Mouse (Mus musculus) forebrain, embryonic 14.5 days (tissue): ENCODE measurements at regions not wholly inside any gene's neighbourhood (a gene's known extent, or its start where the extent isn't known, plus 50 kb on each side); places are given as distances from the start of the nearest gene placed in this dataset.
A peak's percentile ranks its signal among the peaks of the same experiment; 100 is the strongest.
"Not testable (repeated sequence)": the region's sequence is repeated elsewhere in the genome, so short reads cannot be mapped to it uniquely, and the experiment has no call there.

Source experiments
- ATAC-seq: fragments of 200-750 bp; cut with Nextera tagmentation; 2 replicates; pipeline ENCODE4 v1.8.0; 2017; ENCODE audit warnings: mild to moderate bottlenecking, moderate library complexity
- DNase-seq: peaks from one replicate; pipeline ENCODE4 v3.0.0-alpha.2; 2015; ENCODE audit warnings: low spot score
- H3K27ac ChIP-seq: fragments of 300-500 bp; sonication (generic); 2 replicates; pipeline ENCODE4 v1.5.1; 2014; ENCODE audit warnings: low read depth, mild to moderate bottlenecking, control low read depth, low read length, moderate library complexity
- H3K27me3 ChIP-seq: fragments of 300-500 bp; sonication (generic); replicated peaks from 2 replicates; pipeline ENCODE4 v1.6.1; 2014; ENCODE audit warnings: low read length, control low read depth, mixed read lengths; ENCODE audit not compliant: control insufficient read depth, insufficient read depth
- H3K36me3 ChIP-seq: fragments of 300-500 bp; sonication (generic); 2 replicates; pipeline ENCODE4 v1.6.1; 2014; ENCODE audit warnings: low read length, control low read depth; ENCODE audit not compliant: control insufficient read depth, insufficient read depth
- H3K4me1 ChIP-seq: fragments of 300-500 bp; sonication (generic); 2 replicates; pipeline ENCODE4 v1.6.1; 2014; ENCODE audit warnings: antibody characterized with exemption, low read length, control low read depth; ENCODE audit not compliant: control insufficient read depth, insufficient read depth
- H3K4me2 ChIP-seq: fragments of 300-500 bp; sonication (generic); 2 replicates; pipeline ENCODE4 v1.6.1; 2014; ENCODE audit warnings: mild to moderate bottlenecking, control low read depth, low read length
- H3K4me3 ChIP-seq: fragments of 300-500 bp; sonication (generic); 2 replicates; pipeline ENCODE4 v1.5.1; 2014; ENCODE audit warnings: low read depth, low read length, control low read depth
- H3K9ac ChIP-seq: fragments of 300-500 bp; sonication (generic); 2 replicates; pipeline ENCODE4 v1.6.1; 2014; ENCODE audit warnings: mild to moderate bottlenecking, low read length, control low read depth, moderate library complexity
- H3K9me3 ChIP-seq: fragments of 300-500 bp; sonication (generic); replicated peaks from 2 replicates; pipeline ENCODE4 v1.6.1; 2016; ENCODE audit warnings: low read length, control low read depth, mixed read lengths; ENCODE audit not compliant: control insufficient read depth
- WGBS: fragments of 180-500 bp; shearing (Covaris S2); extraction: QIAGEN DNeasy Blood & Tissue Kit; methylation state at CpG from one replicate; pipeline ENCODE4 v1.1.7; 2014; 5-methylcytosine and 5-hydroxymethylcytosine counted together

DNA sequence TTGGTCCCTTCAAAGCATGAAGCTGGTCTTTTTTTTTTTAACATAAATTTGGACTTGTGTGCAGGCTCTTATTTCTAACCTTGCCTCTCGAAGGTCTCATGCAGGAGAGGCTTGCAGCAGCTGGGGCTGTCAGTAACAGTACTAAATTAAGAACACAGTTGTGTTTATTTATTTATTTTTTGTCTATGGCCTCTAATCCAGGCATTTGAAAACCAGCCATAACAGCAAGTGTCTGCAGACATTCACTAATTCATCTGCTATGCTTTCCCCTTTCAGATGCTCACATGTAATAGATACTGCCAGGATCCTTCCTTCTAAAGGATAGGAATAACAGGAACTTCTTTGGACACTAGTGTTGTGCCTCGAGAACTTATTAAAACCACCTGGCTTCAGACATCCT lies 172.5 kb downstream of the Rchy1 start:
- 46% methylated on average over 2 of the region's 2 CpGs for WGBS
- Histone ChIP-seq H3K9ac (no peak overlapping the region), H3K4me2 (no peak overlapping the region), H3K27ac (no peak overlapping the region), H3K36me3 (no peaks in the 10 kb centered on the region), H3K4me1 (no peaks in the 10 kb centered on the region), H3K4me3 (no peak overlapping the region), H3K9me3 (no peaks in the 10 kb centered on the region), H3K27me3 (no peaks in the 10 kb centered on the region)
- DNase-seq (no peak), ATAC-seq (no peak)

DNA sequence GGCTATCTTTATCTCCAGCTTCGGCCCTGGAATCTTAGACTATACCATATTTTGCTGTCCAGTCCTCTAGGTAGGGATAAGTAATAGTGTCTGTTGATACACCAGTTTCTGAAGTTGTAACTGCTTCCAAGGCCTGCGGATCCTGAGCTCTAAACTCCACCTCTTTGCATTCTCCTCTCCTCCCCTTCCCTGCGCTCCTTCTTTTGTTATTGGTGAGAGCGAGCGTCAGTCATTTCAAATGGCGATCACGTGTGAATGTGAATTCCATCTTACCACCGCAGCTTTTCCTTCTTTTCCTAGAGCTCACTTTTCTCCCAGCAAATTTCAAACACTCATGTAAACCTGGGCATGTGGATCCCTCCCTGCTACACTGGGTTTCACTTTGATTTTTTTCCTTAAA lies 178.9 kb downstream of the Rchy1 start:
- H3K4me2 ChIP-seq: no peak overlapping the region
- no peaks in the 10 kb centered on the region for H3K9me3 ChIP-seq
- ATAC-seq: no peak
- no peak for DNase-seq
- H3K36me3 ChIP-seq: no peaks in the 10 kb centered on the region
- WGBS: 85% methylated on average over 8 of the region's 8 CpGs
- no peak overlapping the region for H3K27ac ChIP-seq
- no peak overlapping the region for H3K9ac ChIP-seq
- H3K27me3 ChIP-seq: no peaks in the 10 kb centered on the region
- no peak overlapping the region for H3K4me3 ChIP-seq
- no peaks in the 10 kb centered on the region for H3K4me1 ChIP-seq

DNA sequence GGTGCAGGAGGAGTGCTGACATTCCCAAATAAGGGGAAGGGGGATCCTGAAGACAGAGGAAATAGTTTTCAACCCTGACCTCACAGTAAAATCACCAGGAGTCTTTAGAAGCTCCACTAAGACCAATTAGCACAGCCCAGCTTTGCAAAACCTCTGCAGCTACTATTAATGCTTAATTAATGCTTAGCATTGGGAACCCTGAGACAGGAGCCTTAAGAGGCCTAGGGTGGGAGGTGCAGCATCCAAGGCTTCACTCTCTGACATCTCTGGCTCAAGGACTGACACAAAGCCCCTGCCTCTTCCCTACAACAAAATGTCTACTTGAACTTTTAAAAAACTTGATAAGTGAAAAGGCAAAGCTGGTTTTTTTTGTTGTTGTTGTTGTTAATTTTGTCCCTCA lies 185.9 kb downstream of the Rchy1 start:
- Histone ChIP-seq H3K36me3 (no peaks in the 10 kb centered on the region), H3K9ac (no peak overlapping the region), H3K4me3 (no peak overlapping the region), H3K27me3 (no peaks in the 10 kb centered on the region), H3K4me2 (no peak overlapping the region), H3K27ac (no peak overlapping the region), H3K4me1 (no peaks in the 10 kb centered on the region), H3K9me3 (no peaks in the 10 kb centered on the region)
- DNase-seq (no peak), ATAC-seq (no peak)

DNA sequence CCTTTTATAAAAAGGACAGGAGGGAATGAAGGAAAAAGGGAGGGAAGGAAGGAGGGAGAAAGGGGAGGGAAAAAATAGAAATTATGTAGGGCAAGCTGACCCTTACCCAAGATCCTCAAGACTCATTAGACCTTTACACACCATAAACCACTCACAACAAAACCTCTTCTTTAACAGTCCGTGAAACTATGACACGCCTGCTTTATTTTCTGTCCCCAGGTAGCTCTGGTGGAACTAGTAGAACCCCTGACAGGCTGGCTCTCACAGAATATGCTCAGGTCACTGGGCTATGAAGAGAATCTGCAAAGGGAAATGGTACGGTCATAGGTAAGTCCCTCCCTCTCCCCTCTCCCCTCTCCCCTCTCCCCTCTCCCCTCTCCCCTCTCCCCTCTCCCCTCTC lies 188.8 kb downstream of the Rchy1 start:
- no peaks in the 10 kb centered on the region for H3K27me3 ChIP-seq
- H3K36me3 ChIP-seq: no peaks in the 10 kb centered on the region
- H3K27ac ChIP-seq: no peak overlapping the region
- no peak overlapping the region for H3K9ac ChIP-seq
- 90% methylated on average over 3 of the region's 3 CpGs for WGBS
- no peak overlapping the region for H3K4me3 ChIP-seq
- H3K9me3 ChIP-seq: no peaks in the 10 kb centered on the region
- DNase-seq: no peak
- H3K4me2 ChIP-seq: no peak overlapping the region
- no peak for ATAC-seq
- H3K4me1 ChIP-seq: no peaks in the 10 kb centered on the region

DNA sequence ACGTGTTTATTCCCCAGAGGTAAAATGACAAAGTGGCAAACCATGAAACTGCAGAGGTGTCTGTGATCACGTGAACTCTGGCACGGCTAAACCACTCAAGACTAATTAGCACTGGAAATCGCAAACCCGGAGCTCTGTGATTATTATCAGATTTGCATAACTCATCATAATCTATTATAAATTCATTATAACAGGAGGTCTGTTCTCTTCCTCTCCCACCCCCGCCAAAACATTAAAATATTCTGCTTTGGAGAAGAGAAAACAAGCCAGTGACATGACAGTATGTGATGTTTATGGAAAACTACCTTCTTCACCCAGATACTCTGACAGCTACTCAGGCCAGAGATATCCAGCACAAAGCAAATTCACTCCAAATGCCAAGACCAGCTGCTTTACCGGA lies 195.0 kb downstream of the Rchy1 start:
- no peak overlapping the region for H3K27ac ChIP-seq
- no peaks in the 10 kb centered on the region for H3K27me3 ChIP-seq
- ATAC-seq (no peak), DNase-seq (no peak)
- H3K9ac ChIP-seq: no peak overlapping the region
- no peaks in the 10 kb centered on the region for H3K9me3 ChIP-seq
- 68% methylated on average over 7 of the region's 7 CpGs for WGBS
- no peaks in the 10 kb centered on the region for H3K36me3 ChIP-seq
- H3K4me1 ChIP-seq: peaks cover 16% of the 10 kb centered on the region; the same call in 1 of the 2 replicates
- H3K4me2 ChIP-seq: no peak overlapping the region
- no peak overlapping the region for H3K4me3 ChIP-seq

DNA sequence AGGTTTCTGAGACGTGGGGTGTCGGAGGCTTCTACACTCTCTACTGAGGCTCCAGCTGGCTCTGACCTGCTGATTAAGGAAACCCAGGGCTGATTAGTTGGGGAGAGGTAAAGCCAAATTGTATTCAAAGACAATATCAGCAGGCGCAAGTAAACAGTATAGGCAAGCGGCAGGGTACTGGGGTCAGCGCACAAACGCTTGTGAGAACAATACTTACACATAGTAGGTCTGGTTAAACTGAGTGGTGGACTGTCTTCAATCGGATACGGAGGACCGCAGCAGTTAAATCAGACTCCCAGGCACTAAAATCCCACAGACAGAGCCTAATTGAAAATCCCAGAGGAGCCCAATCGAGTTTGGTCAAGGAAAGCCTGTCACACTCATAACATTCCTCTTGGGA lies 195.8 kb downstream of the Rchy1 start:
- Histone ChIP-seq H3K4me3 (no peak overlapping the region), H3K9ac (no peak overlapping the region), H3K36me3 (no peaks in the 10 kb centered on the region), H3K9me3 (no peaks in the 10 kb centered on the region), H3K27me3 (no peaks in the 10 kb centered on the region), H3K27ac (no peak overlapping the region), H3K4me1 (peaks cover 16% of the 10 kb centered on the region; the same call in 1 of the 2 replicates), H3K4me2 (no peak overlapping the region)
- 63% methylated on average over 10 of the region's 10 CpGs for WGBS
- DNase-seq (no peak), ATAC-seq (no peak)

DNA sequence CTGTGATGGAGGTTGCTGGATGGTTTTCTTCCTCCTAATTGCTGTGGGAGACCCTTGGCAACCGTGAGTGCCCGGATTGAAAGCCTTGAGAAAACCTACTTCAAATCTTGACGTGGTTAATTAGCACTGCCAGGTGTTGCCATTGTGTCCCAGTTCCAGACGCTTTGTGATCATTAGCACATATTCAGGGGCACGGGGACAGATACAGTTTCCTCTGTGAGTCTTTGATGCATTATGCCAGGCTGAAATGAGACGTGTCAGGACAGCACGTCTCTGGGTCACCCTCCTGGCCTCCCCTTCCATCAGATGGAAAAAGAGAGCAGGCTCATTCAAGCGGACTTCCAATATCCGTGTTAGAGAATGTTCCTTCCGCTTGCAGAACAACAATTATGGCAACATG lies 198.2 kb downstream of the Rchy1 start:
- Histone ChIP-seq H3K9ac (no peak overlapping the region), H3K4me3 (no peak overlapping the region), H3K9me3 (no peaks in the 10 kb centered on the region), H3K36me3 (no peaks in the 10 kb centered on the region), H3K27me3 (no peaks in the 10 kb centered on the region), H3K27ac (no peak overlapping the region), H3K4me1 (peaks cover 16% of the 10 kb centered on the region; the same call in 1 of the 2 replicates), H3K4me2 (peak overlapping the region; percentile 8; the same call in 1 of the 2 replicates)
- peak; percentile 88 for DNase-seq
- 5% methylated on average over 10 of the region's 10 CpGs for WGBS
- peak; percentile 91 for ATAC-seq

DNA sequence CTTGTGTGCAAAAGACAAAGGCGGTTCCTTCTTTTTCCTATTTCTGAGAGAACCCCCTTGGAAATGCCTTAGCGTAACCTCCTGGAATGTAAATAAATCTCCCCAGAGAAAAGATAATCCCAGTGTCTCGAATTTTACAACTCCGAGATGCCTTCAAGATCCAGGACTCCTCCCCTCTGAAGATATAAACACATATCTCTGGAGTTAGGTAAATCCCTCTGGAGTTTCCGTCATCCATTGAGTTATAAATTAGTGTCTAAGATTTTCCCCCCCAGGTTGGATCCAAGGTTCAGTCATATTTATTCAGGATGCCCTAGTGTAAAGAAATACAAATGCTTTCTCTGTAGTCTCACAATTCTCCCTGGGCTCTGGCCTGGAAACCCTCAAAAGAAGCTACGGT lies 200.3 kb downstream of the Rchy1 start:
- no peak overlapping the region for H3K27ac ChIP-seq
- DNase-seq (no peak), ATAC-seq (no peak)
- H3K4me3 ChIP-seq: no peak overlapping the region
- H3K4me2 ChIP-seq: no peak overlapping the region
- no peaks in the 10 kb centered on the region for H3K27me3 ChIP-seq
- no peaks in the 10 kb centered on the region for H3K9me3 ChIP-seq
- no peaks in the 10 kb centered on the region for H3K36me3 ChIP-seq
- WGBS: 82% methylated on average over 6 of the region's 6 CpGs
- no peak overlapping the region for H3K9ac ChIP-seq
- peaks cover 14% of the 10 kb centered on the region; the same call in 1 of the 2 replicates for H3K4me1 ChIP-seq

DNA sequence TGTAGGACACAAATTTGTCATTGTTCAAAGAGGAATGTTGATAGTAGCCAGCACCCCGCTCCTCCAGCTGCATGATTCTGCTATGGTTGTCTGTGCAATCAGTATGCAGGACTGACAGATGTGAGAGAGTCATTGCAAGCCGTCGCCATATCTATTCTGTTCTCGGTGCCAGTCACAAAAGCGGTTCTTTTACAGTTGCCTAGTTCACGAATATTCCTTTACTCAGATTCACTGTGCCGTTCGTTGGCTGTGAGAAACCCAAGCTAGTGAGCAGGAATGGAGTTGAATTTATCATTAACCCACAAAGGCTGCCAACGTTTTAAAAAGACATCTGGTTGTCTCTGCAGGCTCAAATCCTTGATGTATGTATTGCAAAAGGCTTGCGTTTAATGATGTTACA lies 206.9 kb downstream of the Rchy1 start:
- no peak overlapping the region for H3K27ac ChIP-seq
- no peaks in the 10 kb centered on the region for H3K27me3 ChIP-seq
- H3K4me2 ChIP-seq: no peak overlapping the region
- 72% methylated on average over 10 of the region's 10 CpGs for WGBS
- H3K4me3 ChIP-seq: no peak overlapping the region
- ATAC-seq (no peak), DNase-seq (no peak)
- H3K9ac ChIP-seq: no peak overlapping the region
- no peaks in the 10 kb centered on the region for H3K9me3 ChIP-seq
- H3K4me1 ChIP-seq: no peaks in the 10 kb centered on the region
- H3K36me3 ChIP-seq: no peaks in the 10 kb centered on the region

DNA sequence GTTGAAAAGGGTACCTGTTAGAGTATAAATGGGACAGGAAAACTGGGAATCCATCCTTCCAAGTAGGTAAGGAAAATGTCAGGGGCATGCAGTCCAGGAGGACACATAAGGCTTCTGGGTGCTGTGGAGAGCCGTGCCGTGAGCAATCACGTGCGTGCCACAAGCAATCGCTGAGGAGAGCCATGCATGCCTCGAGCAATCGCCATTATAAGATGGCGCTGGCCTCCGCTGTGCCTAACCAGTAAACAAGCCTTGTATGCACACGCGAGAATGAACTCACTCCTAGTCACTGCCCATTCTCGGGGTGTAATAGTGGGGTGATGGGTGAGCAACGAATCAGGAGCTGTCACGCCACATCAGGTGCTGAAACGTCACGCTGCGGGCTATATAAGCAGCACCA lies 210.0 kb downstream of the Rchy1 start:
- H3K27ac ChIP-seq, ATAC-seq, H3K4me1 ChIP-seq, H3K9ac ChIP-seq, H3K9me3 ChIP-seq, H3K36me3 ChIP-seq, H3K4me3 ChIP-seq, H3K27me3 ChIP-seq, H3K4me2 ChIP-seq, DNase-seq: not testable (repeated sequence)
- 96% methylated on average over 17 of the region's 17 CpGs for WGBS
